Mouse (Mus musculus) MEL (cell line): Measurements from ENCODE around the gene Add2. TPM values are rescaled to one million over a fixed set of nuclear protein-coding genes. Genes with fewer than 3 reads are reported as not detected.

ENCODE experiments used
- DNase-seq: peaks from one replicate; pipeline ENCODE4 v3.0.0; 2011; ENCODE audit warnings: low read depth, low spot score
- H3K27ac ChIP-seq: 2 replicates; pipeline ENCODE4 v1.5.1; 2012; ENCODE audit warnings: low read depth, mild to moderate bottlenecking, control low read depth, low read length, moderate library complexity; ENCODE audit not compliant: control insufficient read depth
- H3K27me3 ChIP-seq, 2 experiments: fragments of 150-350 bp in 1 of 2; sonication (generic) in 1 of 2; 2 replicates each; pipeline ENCODE4 v1.6.1; 2012; ENCODE audit warnings: low read length in 2 of 2, mild to moderate bottlenecking in 2 of 2, improper control_type of control experiment in 1 of 2, moderate library complexity in 1 of 2; ENCODE audit not compliant: insufficient read depth in 2 of 2, control insufficient read depth in 1 of 2
- H3K36me3 ChIP-seq, 2 experiments: 2 replicates each; pipeline ENCODE4 v1.6.1; 2012 to 2014; ENCODE audit warnings: low read length in 2 of 2, improper control_type of control experiment in 1 of 2, inconsistent platforms in 1 of 2, mild to moderate bottlenecking in 1 of 2; ENCODE audit not compliant: insufficient read depth in 2 of 2, control insufficient read depth in 1 of 2
- H3K4me1 ChIP-seq, 2 experiments: fragments of 150-350 bp in 1 of 2; sonication (generic) in 1 of 2; 2 replicates each; pipeline ENCODE4 v1.6.1; 2012; ENCODE audit warnings: low read length in 2 of 2, improper control_type of control experiment in 1 of 2, mild to moderate bottlenecking in 1 of 2; ENCODE audit not compliant: insufficient read depth in 2 of 2, control insufficient read depth in 1 of 2
- H3K4me3 ChIP-seq, 2 experiments: fragments of 150-350 bp in 1 of 2; sonication (generic) in 1 of 2; 2 replicates each; pipeline ENCODE4 v1.5.1; 2012; ENCODE audit warnings: low read depth in 2 of 2, low read length in 2 of 2, mild to moderate bottlenecking in 2 of 2, moderate library complexity in 2 of 2, control low read depth in 1 of 2, improper control_type of control experiment in 1 of 2; ENCODE audit not compliant: control insufficient read depth in 1 of 2, insufficient read depth in 1 of 2
- H3K79me2 ChIP-seq: 2 replicates; pipeline ENCODE4 v1.6.1; 2012; ENCODE audit warnings: mild to moderate bottlenecking, low read length, moderate library complexity; ENCODE audit not compliant: control insufficient read depth, poor library complexity, insufficient read depth
- H3K9ac ChIP-seq: 2 replicates; pipeline ENCODE4 v1.6.1; 2012; ENCODE audit warnings: low read depth, mild to moderate bottlenecking, control low read depth, low read length, moderate library complexity; ENCODE audit not compliant: control insufficient read depth, poor library complexity, severe bottlenecking
- H3K9me3 ChIP-seq: fragments of 150-350 bp; sonication (generic); replicated peaks from 2 replicates; pipeline ENCODE4 v1.6.1; 2012; ENCODE audit warnings: mild to moderate bottlenecking, low read length, improper control_type of control experiment, moderate library complexity; ENCODE audit not compliant: insufficient read depth
- CHD1 ChIP-seq: IDR thresholded peaks from 2 replicates; pipeline ENCODE4 v1.6.1; 2012; ENCODE audit warnings: low read depth, mild to moderate bottlenecking, inconsistent platforms, low read length, improper control_type of control experiment
- E2F4 ChIP-seq: IDR thresholded peaks from 2 replicates; pipeline ENCODE4 v1.6.1; 2011; ENCODE audit warnings: low read depth, low read length, improper control_type of control experiment, borderline replicate concordance
- GABPA ChIP-seq: IDR thresholded peaks from 2 replicates; pipeline ENCODE4 v1.6.1; 2012; ENCODE audit warnings: low read depth, mild to moderate bottlenecking, inconsistent platforms, low read length, improper control_type of control experiment, moderate library complexity
- GATA1 ChIP-seq: IDR thresholded peaks from 2 replicates; pipeline ENCODE4 v1.6.1; 2011; ENCODE audit warnings: low read depth, low read length, improper control_type of control experiment
- HCFC1 ChIP-seq: IDR thresholded peaks from 2 replicates; pipeline ENCODE4 v1.6.1; 2012; ENCODE audit warnings: low read depth, mild to moderate bottlenecking, inconsistent platforms, low read length, improper control_type of control experiment, moderate library complexity
- MAX ChIP-seq: IDR thresholded peaks from 2 replicates; pipeline ENCODE4 v1.6.1; 2011; ENCODE audit warnings: low read length, improper control_type of control experiment
- MAZ ChIP-seq: IDR thresholded peaks from 2 replicates; pipeline ENCODE4 v1.6.1; 2012; ENCODE audit warnings: low read depth, mild to moderate bottlenecking, inconsistent platforms, low read length, improper control_type of control experiment
- MEF2A ChIP-seq: IDR thresholded peaks from 2 replicates; pipeline ENCODE4 v1.6.1; 2014; ENCODE audit warnings: low read depth, mild to moderate bottlenecking, inconsistent platforms, low read length, improper control_type of control experiment; ENCODE audit not compliant: poor library complexity, insufficient replicate concordance, severe bottlenecking; ENCODE audit errors: extremely low read depth
- MYB ChIP-seq: IDR thresholded peaks from 2 replicates; pipeline ENCODE4 v1.6.1; 2011; ENCODE audit warnings: mild to moderate bottlenecking, low read depth, low read length, improper control_type of control experiment
- NELFE ChIP-seq: IDR thresholded peaks from 2 replicates; pipeline ENCODE4 v1.6.1; 2011; ENCODE audit warnings: low read depth, low read length, improper control_type of control experiment
- NRF1 ChIP-seq: IDR thresholded peaks from 2 replicates; pipeline ENCODE4 v1.6.1; 2014; ENCODE audit warnings: low read depth, mild to moderate bottlenecking, inconsistent platforms, low read length, improper control_type of control experiment, moderate library complexity; ENCODE audit not compliant: poor library complexity, insufficient read depth, severe bottlenecking
- POLR2AphosphoS2 ChIP-seq: IDR thresholded peaks from 2 replicates; pipeline ENCODE4 v1.6.1; 2011; ENCODE audit warnings: low read length, improper control_type of control experiment
- RCOR1 ChIP-seq: IDR thresholded peaks from 2 replicates; pipeline ENCODE4 v1.6.1; 2012; ENCODE audit warnings: low read depth, mild to moderate bottlenecking, inconsistent platforms, low read length, improper control_type of control experiment
- TBP ChIP-seq: IDR thresholded peaks from 2 replicates; pipeline ENCODE4 v1.8.0; 2011; ENCODE audit warnings: low read depth, low read length, improper control_type of control experiment
- USF1 ChIP-seq: IDR thresholded peaks from 2 replicates; pipeline ENCODE4 v1.6.1; 2014; ENCODE audit warnings: low read depth, mild to moderate bottlenecking, inconsistent platforms, low read length, improper control_type of control experiment, moderate library complexity
- polyA plus RNA-seq, 2 experiments: library from polyadenylated mRNA; stranded (reverse) in 1 of 2; unstranded in 1 of 2; fragments of >175 nt in 1 of 2; fragments of >200 nt in 1 of 2; gene quantifications; 2 replicates each; pipeline versions ENCODE4 v1.2.1 to v1.2.4; 2012; ENCODE audit warnings: low replicate concordance in 2 of 2, low read depth in 1 of 2; ENCODE audit not compliant: insufficient read length in 2 of 2, insufficient read depth in 1 of 2, missing spikeins in 1 of 2
- total RNA-seq: library from RNA; depleted of rRNA; stranded (reverse); fragments of 300-350 nt; gene quantifications from 2 replicates; pipeline ENCODE4 v1.2.3, GENCODE M21; 2012

Add2 gene
- total and polyA plus RNA-seq, 3 experiments, result 85.0 to 191 (median 129) TPM

- Histone ChIP-seq H3K4me3 (no peak overlapping the region), H3K79me2 (no peaks in the 10 kb centered on the region), H3K4me1 (peaks cover 0 to 8% of the 10 kb centered on the region in 2 experiments; a peak in 3 of 4 replicates), H3K27me3 (no peaks in the 10 kb centered on the region)
- TF ChIP-seq GABPA (no peak), HCFC1 (no peak), RCOR1 (no peak), MAZ (no peak), CHD1 (no peak), NRF1 (no peak), NELFE (no peak), GATA1 (no peak), E2F4 (no peak)
- TF ChIP-seq, all 39 proteins: peak for 0
- no peak for DNase-seq
- peaks cover 9 to 29% of the 10 kb centered on the region in 2 experiments for H3K36me3 ChIP-seq
- no peak overlapping the region for H3K9ac ChIP-seq
- H3K9me3 ChIP-seq, result no peaks in the 10 kb centered on the region
- H3K27ac ChIP-seq, result no peak overlapping the region
Observed at GRCm38 (mm10) chr6:86106045-86106444, 77.6 kb downstream of the Add2 start.

- Histone ChIP-seq H3K79me2 (no peaks in the 10 kb centered on the region), H3K36me3 (peaks cover 9 to 33% of the 10 kb centered on the region in 2 experiments), H3K9ac (no peak overlapping the region), H3K27me3 (no peaks in the 10 kb centered on the region), H3K27ac (no peak overlapping the region), H3K9me3 (no peaks in the 10 kb centered on the region), H3K4me1 (peaks cover 0 to 8% of the 10 kb centered on the region in 2 experiments; a peak in 3 of 4 replicates), H3K4me3 (no peak overlapping the region)
- TF ChIP-seq TBP, result no peak
- DNase-seq, result peak; percentile 44
Observed at GRCm38 (mm10) chr6:86107101-86107500, 78.6 kb downstream of the Add2 start.

GRCm38 (mm10) chr6:86115843-86116242 lies 87.4 kb downstream of the Add2 start:
- TF ChIP-seq MYB (no peak), NRF1 (no peak), POLR2AphosphoS2 (no peak), MAZ (no peak), MEF2A (no peak), MAX (no peak), GABPA (no peak), USF1 (no peak)
- Histone ChIP-seq H3K4me1 (no peaks in the 10 kb centered on the region), H3K27ac (no peak overlapping the region), H3K9me3 (no peaks in the 10 kb centered on the region), H3K79me2 (no peaks in the 10 kb centered on the region), H3K9ac (no peak overlapping the region), H3K36me3 (peaks cover 0 to 45% of the 10 kb centered on the region in 2 experiments; a peak in 2 of 4 replicates), H3K4me3 (no peak overlapping the region), H3K27me3 (no peaks in the 10 kb centered on the region)
- DNase-seq, result no peak
